Comparison of ENCODE assay signal across 9 mouse cellular contexts in the genomic region with DNA sequence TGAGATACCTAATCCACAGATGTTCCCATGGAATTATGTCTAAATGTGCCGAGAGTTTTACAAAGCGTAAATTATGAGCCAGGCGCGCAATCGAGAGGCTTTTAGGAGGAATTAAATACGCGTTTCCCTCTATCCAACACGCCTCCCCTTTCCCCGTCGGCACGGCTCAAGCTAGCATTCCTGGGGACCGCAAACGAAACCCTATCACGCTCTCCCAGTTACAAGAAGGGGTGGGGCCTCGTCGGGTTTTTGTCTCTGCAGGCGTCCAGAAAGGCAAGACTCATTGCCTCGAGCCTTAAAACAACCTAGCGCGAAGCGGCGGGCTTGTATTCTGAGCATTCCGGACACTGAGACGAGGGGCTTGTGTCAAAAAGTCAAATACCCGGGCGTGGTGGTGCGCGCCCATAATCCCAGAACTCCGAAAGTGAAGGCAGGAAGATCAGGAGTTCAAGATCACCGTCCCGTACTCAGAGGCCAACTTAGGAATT. TPM values are rescaled to one million over a fixed set of nuclear protein-coding genes. Genes with fewer than 3 reads are reported as not detected.
DNase-seq lines count a peak whose midpoint lies in the region; ATAC-seq and TF ChIP-seq lines count a peak whose summit lies in the region.
"Had no signal": no experiment of that assay in that cellular context is flagged by ENCODE, and none has a peak within 500 bp of the region (broad histone marks: within the 10 kb centered on the region; RNA-seq: fewer than 3 reads in every experiment).

No protein-coding gene starts in this region.

- peak; percentile 67 for ATAC-seq in hindbrain, embryonic 11.5 days (ENCODE audit: low FRiP score)

- H3K27me3 ChIP-seq in hindbrain, embryonic 11.5 days (ENCODE audit: control insufficient read depth, insufficient read depth, low read length) = no peaks in the 10 kb centered on the region; the same call in 1 of the 2 replicates

- intact Hi-C loops in left cerebral cortex, adult 2 months (cut with DNase I) = loop anchor here (1.0 to 2.0 kb wide), 2 partner anchors 26 to 74 kb away; a partner anchor contains a TSS

- H3K4me3 ChIP-seq in hindbrain, embryonic 11.5 days (ENCODE audit: low read depth, low read length) = peak overlapping the region; percentile 83
- H3K4me3 ChIP-seq in left cerebral cortex, adult 2 months = peak overlapping the region; percentile 93

- peak; percentile 88 for DNase-seq in Muller cell, postnatal 12 days (ENCODE audit: inconsistent ontology term)
- DNase-seq in cerebellum, adult 8-10 months = peak; percentile 54
- DNase-seq in forelimb bud, embryonic 11.5 days (ENCODE audit: low read depth, low spot score) = peak; percentile 68
- DNase-seq in hindbrain, embryonic 11.5 days (ENCODE audit: low spot score) = peak; percentile 74
- peak; percentile 26 to 38 for DNase-seq in left cerebral cortex, adult 2 months (ENCODE audit: extremely low spot score in 1 of 2, low spot score in 2 of 2)
- DNase-seq in lung, postnatal 4 days = peak; percentile 73 to 76
- peak; percentile 70 for DNase-seq in retina, postnatal 1 day
- peak; percentile 81 for DNase-seq in thymus, postnatal 4 days

- H3K9me3 ChIP-seq in hindbrain, embryonic 11.5 days (ENCODE audit: control insufficient read depth, low read length) = no peaks in the 10 kb centered on the region

- H3K27ac ChIP-seq in hindbrain, embryonic 11.5 days (ENCODE audit: low read depth, low read length) = peak overlapping the region; percentile 68; the same call in 1 of the 2 replicates
- peak overlapping the region; percentile 84 for H3K27ac ChIP-seq in left cerebral cortex, adult 2 months

- 2% methylated on average over 31 of the region's 31 CpGs for WGBS in hindbrain, embryonic 11.5 days

- no peaks in the 10 kb centered on the region for H3K4me1 ChIP-seq in hindbrain, embryonic 11.5 days (replicated peaks; ENCODE audit: control insufficient read depth, insufficient read depth, low read length)

- peak overlapping the region; percentile 85 for H3K4me2 ChIP-seq in hindbrain, embryonic 11.5 days (replicated peaks; ENCODE audit: low read depth, low read length)

- peak overlapping the region; percentile 64 for H3K9ac ChIP-seq in hindbrain, embryonic 11.5 days (ENCODE audit: low read depth, low read length)

- 0 out of 2 replicates have a peak, but pooled peaks cover 3% of the 10 kb centered on the region for H3K36me3 ChIP-seq in hindbrain, embryonic 11.5 days (ENCODE audit: control insufficient read depth, insufficient read depth, low read length)

- TF ChIP-seq CTCF in left cerebral cortex, adult 2 months (IDR thresholded peaks at IDR 0.05) = no peak

RNA-seq across cellular contexts. Expression of a gene that starts 0.7 kb away (rescaled TPM):
- polyA plus RNA-seq in hindbrain, embryonic 11.5 days (2014; fragmentation: Nextera tagmentation; extraction: Ambion mirVana) = 162 and 169 TPM in 2 replicates
- 10 to 100 TPM; 66.3 to 82.3 TPM for total RNA-seq in left cerebral cortex, adult 2 months (2021)

RNA-seq across cellular contexts. Expression of a gene that starts 23.6 kb away (rescaled TPM):
- polyA plus RNA-seq in hindbrain, embryonic 11.5 days (2014; fragmentation: Nextera tagmentation; extraction: Ambion mirVana) = 6.4 and 10.0 TPM in 2 replicates
- 100 to 1,000 TPM; 190 to 202 TPM for total RNA-seq in left cerebral cortex, adult 2 months (2021)

RNA-seq across cellular contexts. Expression of a gene that starts 56.7 kb away (rescaled TPM):
- 2.8 and 5.3 TPM in 2 replicates for polyA plus RNA-seq in hindbrain, embryonic 11.5 days (2014; fragmentation: Nextera tagmentation; extraction: Ambion mirVana)
- total RNA-seq in left cerebral cortex, adult 2 months (2021) = not detected
- total RNA-seq: gastrocnemius, postnatal 36 days had no signal

Comparison
In these comparisons a context has a peak if more than half of its experiments do, and no peak if none do; other contexts are left out.
1. Peak in every context shown above with its lines: DNase-seq, ATAC-seq, H3K4me3 ChIP-seq and H3K27ac ChIP-seq.
2. DNase-seq: peak in every context shown above with its lines; median percentile 88 in Muller cell, postnatal 12 days; 81 in thymus, postnatal 4 days; 74 in lung, postnatal 4 days; 74 in hindbrain, embryonic 11.5 days; 70 in retina, postnatal 1 day; 68 in forelimb bud, embryonic 11.5 days; 54 in cerebellum, adult 8-10 months; 32 in left cerebral cortex, adult 2 months.